Mouse (Mus musculus) liver, embryonic 15.5 days (tissue): ENCODE data around the gene Ddost. TPM values are rescaled to one million over a fixed set of nuclear protein-coding genes. Genes with fewer than 3 reads are reported as not detected.
A peak's percentile ranks its signal among the peaks of the same experiment; 100 is the strongest.
"Not testable (repeated sequence)": the region's sequence is repeated elsewhere in the genome, so short reads cannot be mapped to it uniquely, and the experiment has no call there.

ENCODE experiments used
- ATAC-seq: fragments of 200-750 bp; cut with Nextera tagmentation; 2 replicates; pipeline ENCODE4 v1.8.0; 2017; ENCODE audit warnings: moderate number of reproducible peaks, mild to moderate bottlenecking, moderate library complexity; ENCODE audit not compliant: insufficient read depth
- H3K27ac ChIP-seq: fragments of 300-500 bp; sonication (generic); replicated peaks from 2 replicates; pipeline ENCODE4 v1.5.1; 2015; ENCODE audit warnings: mild to moderate bottlenecking, inconsistent platforms
- H3K27me3 ChIP-seq: fragments of 300-500 bp; sonication (generic); 2 replicates; pipeline ENCODE4 v1.6.1; 2015; ENCODE audit warnings: mild to moderate bottlenecking, inconsistent platforms
- H3K36me3 ChIP-seq: fragments of 300-500 bp; sonication (generic); replicated peaks from 2 replicates; pipeline ENCODE4 v1.6.1; 2015; ENCODE audit warnings: moderate library complexity, mild to moderate bottlenecking, inconsistent platforms
- H3K4me1 ChIP-seq: fragments of 300-500 bp; sonication (generic); replicated peaks from 2 replicates; pipeline ENCODE4 v1.6.1; 2015; ENCODE audit warnings: inconsistent platforms
- H3K4me2 ChIP-seq: fragments of 300-500 bp; sonication (generic); 2 replicates; pipeline ENCODE4 v1.6.1; 2015; ENCODE audit warnings: moderate library complexity, mild to moderate bottlenecking, inconsistent platforms
- H3K4me3 ChIP-seq: fragments of 300-500 bp; sonication (generic); replicated peaks from 2 replicates; pipeline ENCODE4 v1.5.1; 2015; ENCODE audit warnings: mild to moderate bottlenecking, inconsistent platforms
- H3K9ac ChIP-seq: fragments of 300-500 bp; sonication (generic); 2 replicates; pipeline ENCODE4 v1.6.1; 2015; ENCODE audit warnings: moderate library complexity, mild to moderate bottlenecking, inconsistent platforms
- H3K9me3 ChIP-seq: fragments of 300-500 bp; sonication (generic); replicated peaks from 2 replicates; pipeline ENCODE4 v1.6.1; 2016; ENCODE audit warnings: inconsistent platforms
- WGBS: fragments of 180-500 bp; shearing (Covaris S2); methylation state at CpG from one replicate; pipeline ENCODE4 v1.1.7; 2015; ENCODE audit warnings: mixed read lengths; ENCODE audit not compliant: insufficient replicate concordance; 5-methylcytosine and 5-hydroxymethylcytosine counted together
- polyA plus RNA-seq: library from polyadenylated mRNA; unstranded; fragments of >200 nt; fragmentation: Nextera tagmentation; extraction: Ambion mirVana; gene quantifications from 2 replicates; pipeline ENCODE4 v1.2.1, GENCODE M21; 2015

The Ddost gene
- polyA plus RNA-seq, 1 experiment from 2014 or later, result 173 TPM

DNA sequence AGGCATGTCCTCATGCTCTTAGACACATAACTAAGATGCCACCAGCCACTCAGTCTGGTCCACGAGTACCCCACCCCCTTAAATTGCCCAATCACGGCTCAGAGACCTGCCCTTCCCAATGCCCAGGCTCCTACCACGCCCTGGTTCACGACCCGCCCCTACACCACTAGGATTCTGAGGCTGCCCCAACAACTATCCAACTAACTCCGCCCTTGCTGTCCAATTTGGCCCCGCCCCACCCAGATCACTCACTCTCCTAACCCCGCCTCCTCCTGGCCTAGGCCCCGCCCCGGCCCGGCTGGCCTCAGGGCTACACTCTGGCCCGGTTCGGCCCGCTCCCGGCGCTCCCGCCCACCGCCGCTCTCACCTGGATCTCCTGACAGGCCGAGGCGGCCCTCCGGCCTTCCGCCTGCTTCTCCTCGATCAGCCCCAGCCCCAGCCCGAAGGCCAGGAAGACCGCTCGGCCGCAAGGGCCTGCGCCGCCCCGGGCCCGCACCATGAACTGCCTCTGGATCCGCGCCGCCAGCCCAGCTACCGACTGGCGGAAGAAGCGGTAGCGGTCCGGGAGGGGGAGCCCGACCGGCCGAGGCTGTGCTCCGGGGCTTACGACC, 21.0 kb downstream of the Ddost start:
- under 1% methylated on average over 45 of the region's 45 CpGs for WGBS
- peak; percentile 92 for ATAC-seq
- Histone ChIP-seq H3K27me3 (peaks cover 8% of the 10 kb centered on the region), H3K4me1 (peaks cover 40% of the 10 kb centered on the region), H3K9ac (peak overlapping the region; percentile 95), H3K27ac (peak overlapping the region; percentile 98), H3K4me2 (peak overlapping the region; percentile 91), H3K4me3 (peak overlapping the region; percentile 91), H3K9me3 (no peaks in the 10 kb centered on the region), H3K36me3 (no peaks in the 10 kb centered on the region)

DNA sequence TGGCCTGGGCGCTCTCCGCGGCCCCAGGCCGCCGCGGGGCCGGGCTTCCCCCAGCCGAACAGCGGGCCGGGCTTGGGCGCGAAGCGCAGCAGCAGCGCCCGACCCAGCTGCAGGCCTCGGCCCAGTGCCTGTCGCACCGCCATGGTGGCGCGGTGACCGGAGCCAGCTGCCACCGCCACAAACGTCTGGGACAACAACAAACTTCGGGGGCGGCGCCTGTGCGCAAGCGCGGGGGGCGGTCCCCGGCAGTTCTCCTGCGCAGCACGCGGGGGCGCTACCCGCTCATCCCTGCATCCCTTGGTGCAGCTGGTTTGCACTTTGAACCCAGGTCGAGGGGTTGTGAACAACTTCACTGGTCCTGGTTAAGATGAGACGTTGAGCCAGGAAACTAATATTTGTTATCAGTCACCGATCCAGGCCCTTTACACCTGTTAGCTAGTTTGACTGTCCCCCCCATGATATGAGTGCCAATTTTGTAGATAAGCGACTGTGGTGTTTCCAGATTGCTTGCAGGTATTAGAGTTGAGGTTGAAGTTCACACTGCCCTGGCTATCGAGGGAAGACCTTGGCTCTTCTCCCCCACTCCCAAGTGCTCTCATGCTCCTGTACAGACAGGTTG, 21.7 kb downstream of the Ddost start, which contains the start of gene Pink1:
Pink1 (minus strand) TSS at position 231 of the 619 bp plus-strand sequence.
- Histone ChIP-seq H3K36me3 (no peaks in the 10 kb centered on the region), H3K27me3 (peaks cover 14% of the 10 kb centered on the region), H3K9ac (peak within 1 kb of the TSS; percentile 95), H3K4me2 (peak within 1 kb of the TSS; percentile 91), H3K4me1 (peaks cover 35% of the 10 kb centered on the region), H3K27ac (peak within 1 kb of the TSS; percentile 98), H3K4me3 (peak within 1 kb of the TSS; percentile 91), H3K9me3 (no peaks in the 10 kb centered on the region)
- ATAC-seq, result peak; percentile 66
- WGBS, result 3% methylated on average over 41 of the region's 41 CpGs

DNA sequence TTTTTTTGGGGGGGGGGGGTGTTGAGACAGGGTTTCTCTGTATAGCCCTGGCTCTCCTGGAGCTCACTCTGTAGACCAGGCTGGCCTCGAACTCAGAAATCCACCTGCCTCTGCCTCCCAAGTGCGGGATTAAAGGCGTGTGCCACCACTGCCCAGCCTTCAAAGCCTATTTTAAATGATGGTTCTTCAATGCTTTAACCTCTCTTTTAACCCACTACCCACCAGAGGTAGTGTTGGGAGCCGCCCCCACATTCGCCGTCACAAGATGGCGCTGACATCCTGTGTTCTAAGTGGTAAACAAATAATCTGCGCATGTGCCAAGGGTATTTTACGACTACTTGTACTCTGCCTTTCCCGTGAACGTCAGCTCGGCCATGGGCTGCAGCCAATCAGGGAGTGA, 22.6 kb downstream of the Ddost start:
- Histone ChIP-seq H3K4me3 (0 out of 2 replicates have a peak overlapping the region, but pooled peaks have one; percentile 7), H3K27me3 (peaks cover 22% of the 10 kb centered on the region), H3K4me1 (peaks cover 35% of the 10 kb centered on the region), H3K4me2 (peak overlapping the region; percentile 91; the same call in 1 of the 2 replicates), H3K27ac (peak overlapping the region; percentile 98)
- not testable (repeated sequence) for ATAC-seq, H3K9me3 ChIP-seq, H3K36me3 ChIP-seq, H3K9ac ChIP-seq
- WGBS, result 64% methylated on average over 8 of the region's 12 CpGs

DNA sequence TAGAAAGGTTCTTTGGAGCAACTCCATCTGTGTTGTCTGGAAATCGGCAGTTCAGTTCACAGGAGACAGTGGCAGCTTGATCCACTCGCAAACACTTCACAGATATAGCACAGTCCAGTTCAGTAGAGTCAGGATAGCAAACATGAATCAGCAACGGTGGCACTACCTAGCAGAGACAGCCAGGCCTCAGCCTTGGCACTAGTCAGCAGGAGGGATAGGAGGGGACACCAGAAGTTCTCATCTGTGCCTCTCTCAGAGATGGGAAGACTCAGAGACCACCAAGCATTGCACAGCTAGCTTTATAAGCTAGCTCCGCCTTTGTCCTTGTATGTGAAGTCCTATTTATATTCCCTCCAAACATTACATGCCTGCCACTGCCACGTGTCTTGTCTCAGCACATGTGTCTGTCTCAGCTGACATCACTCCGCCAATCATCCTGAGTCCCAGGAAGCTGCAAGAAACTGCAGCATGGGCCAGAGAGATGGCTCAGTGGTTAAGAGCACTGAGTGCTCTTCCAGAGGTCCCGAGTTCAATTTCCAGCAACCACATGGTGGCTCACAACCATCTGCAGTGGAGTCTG, 23.5 kb downstream of the Ddost start:
- Histone ChIP-seq H3K9ac (peak overlapping the region; percentile 43; the same call in 1 of the 2 replicates), H3K27me3 (peaks cover 22% of the 10 kb centered on the region), H3K4me1 (peaks cover 35% of the 10 kb centered on the region), H3K9me3 (no peaks in the 10 kb centered on the region), H3K36me3 (no peaks in the 10 kb centered on the region), H3K4me3 (peak overlapping the region; percentile 53), H3K4me2 (peak overlapping the region; percentile 51), H3K27ac (peak overlapping the region; percentile 69)
- WGBS, result 52% methylated on average over 7 of the region's 7 CpGs
- ATAC-seq, result no peak

DNA sequence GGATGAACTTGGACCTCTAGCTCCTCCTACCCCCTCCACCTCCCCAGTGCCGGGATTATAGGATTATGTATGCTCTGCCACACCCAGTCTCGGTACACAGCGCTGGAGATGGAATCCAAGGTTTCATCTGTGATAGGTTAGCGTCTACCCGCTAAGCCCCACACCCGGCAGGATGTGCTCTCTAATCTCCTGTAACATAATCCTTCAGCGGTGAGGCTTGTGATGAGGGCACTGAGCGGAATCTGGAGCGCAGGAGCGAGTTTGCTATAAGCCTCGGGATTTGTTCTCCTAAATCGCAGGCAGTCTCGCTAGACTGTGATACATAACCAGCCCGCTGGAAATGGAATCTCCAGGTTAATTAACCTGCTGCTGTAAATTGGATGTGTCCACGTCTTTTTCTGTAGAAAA, 25.7 kb downstream of the Ddost start:
- no peak overlapping the region for H3K4me2 ChIP-seq
- peaks cover 20% of the 10 kb centered on the region for H3K4me1 ChIP-seq
- no peaks in the 10 kb centered on the region for H3K36me3 ChIP-seq
- H3K27ac ChIP-seq, result no peak overlapping the region
- H3K27me3 ChIP-seq, result peaks cover 22% of the 10 kb centered on the region
- H3K4me3 ChIP-seq, result no peak overlapping the region
- ATAC-seq, result no peak
- no peak overlapping the region for H3K9ac ChIP-seq
- WGBS, result 24% methylated on average over 15 of the region's 15 CpGs
- H3K9me3 ChIP-seq, result no peaks in the 10 kb centered on the region

DNA sequence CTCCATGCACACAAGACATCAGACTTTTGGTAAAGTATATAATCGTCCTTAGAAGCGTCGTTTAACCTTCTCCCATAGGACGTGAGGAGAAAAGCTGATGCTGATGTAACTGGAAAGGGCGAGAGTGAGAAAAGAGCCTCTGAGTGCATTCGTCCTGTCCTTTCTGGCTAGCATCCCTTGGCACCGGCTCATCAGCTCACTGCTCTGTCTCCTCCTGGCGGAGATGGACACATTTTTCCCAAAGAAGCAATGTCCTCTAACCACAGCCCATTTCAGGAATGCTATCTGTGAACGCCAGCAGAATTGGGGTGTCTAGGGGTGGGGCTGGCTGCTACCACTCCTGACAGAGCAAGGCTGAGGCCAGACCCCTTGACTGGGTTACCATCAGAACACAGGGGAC, 27.1 kb downstream of the Ddost start:
- H3K27ac ChIP-seq, result no peak overlapping the region

DNA sequence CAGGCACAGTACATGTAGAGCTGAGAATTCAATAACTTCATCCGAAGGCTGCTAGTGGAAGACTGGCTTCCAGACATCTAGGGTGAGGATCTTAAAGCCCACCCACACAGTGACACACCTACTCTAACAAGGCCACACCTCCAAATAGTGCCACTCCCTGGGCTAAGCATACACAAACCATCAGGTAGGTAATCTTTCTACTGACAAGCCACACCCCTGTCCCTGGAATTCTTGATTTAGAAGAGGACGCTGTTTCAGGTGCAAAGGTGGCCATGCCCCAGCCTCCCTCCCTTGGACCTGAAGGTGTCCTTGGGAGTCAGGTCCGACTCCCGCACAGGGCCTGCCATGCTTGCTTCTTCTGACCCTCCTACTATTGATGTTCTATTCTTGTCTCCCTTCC, 28.6 kb downstream of the Ddost start:
- H3K36me3 ChIP-seq, result no peaks in the 10 kb centered on the region
- no peak overlapping the region for H3K9ac ChIP-seq
- no peaks in the 10 kb centered on the region for H3K9me3 ChIP-seq
- no peak overlapping the region for H3K4me3 ChIP-seq
- WGBS, result 72% methylated on average over 4 of the region's 4 CpGs
- peaks cover 22% of the 10 kb centered on the region for H3K27me3 ChIP-seq
- ATAC-seq, result no peak
- peaks cover 10% of the 10 kb centered on the region; the same call in 1 of the 2 replicates for H3K4me1 ChIP-seq
- no peak overlapping the region for H3K27ac ChIP-seq
- no peak overlapping the region for H3K4me2 ChIP-seq

More for the DNA sequence above, 27.1 kb downstream of the Ddost start:
- no peak overlapping the region for H3K4me3 ChIP-seq
- H3K9ac ChIP-seq, result no peak overlapping the region
- H3K4me1 ChIP-seq, result peaks cover 7% of the 10 kb centered on the region
- H3K9me3 ChIP-seq, result no peaks in the 10 kb centered on the region
- ATAC-seq, result no peak
- H3K4me2 ChIP-seq, result no peak overlapping the region
- H3K27me3 ChIP-seq, result peaks cover 22% of the 10 kb centered on the region
- no peaks in the 10 kb centered on the region for H3K36me3 ChIP-seq
- 63% methylated on average over 9 of the region's 9 CpGs for WGBS

DNA sequence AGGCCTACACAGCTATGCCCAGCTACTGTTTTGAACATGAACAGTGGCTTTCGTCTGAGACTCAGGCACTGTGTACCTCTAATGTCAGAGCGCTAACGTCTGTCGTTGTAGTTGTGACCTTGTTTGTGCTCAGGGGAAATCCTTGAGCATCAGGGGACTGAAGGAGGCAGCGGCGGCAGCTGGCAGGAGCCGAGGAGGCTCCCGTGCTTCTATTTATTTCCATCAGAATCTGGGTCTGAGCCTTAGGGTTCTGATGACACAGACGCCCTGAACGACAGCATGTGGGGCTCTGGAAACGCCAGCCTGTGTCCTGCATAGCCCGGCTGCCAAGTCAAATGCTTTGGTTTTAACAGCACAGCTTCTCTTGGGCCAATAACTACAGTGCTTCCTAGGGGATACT, 30.5 kb downstream of the Ddost start:
- 73% methylated on average over 12 of the region's 12 CpGs for WGBS
- no peak for ATAC-seq
- H3K36me3 ChIP-seq, result no peaks in the 10 kb centered on the region
- peaks cover 19% of the 10 kb centered on the region for H3K27me3 ChIP-seq
- H3K9me3 ChIP-seq, result no peaks in the 10 kb centered on the region
- no peak overlapping the region for H3K4me3 ChIP-seq
- H3K4me1 ChIP-seq, result peaks cover 9% of the 10 kb centered on the region; the same call in 1 of the 2 replicates
- no peak overlapping the region for H3K4me2 ChIP-seq
- no peak overlapping the region for H3K9ac ChIP-seq
- no peak overlapping the region for H3K27ac ChIP-seq

DNA sequence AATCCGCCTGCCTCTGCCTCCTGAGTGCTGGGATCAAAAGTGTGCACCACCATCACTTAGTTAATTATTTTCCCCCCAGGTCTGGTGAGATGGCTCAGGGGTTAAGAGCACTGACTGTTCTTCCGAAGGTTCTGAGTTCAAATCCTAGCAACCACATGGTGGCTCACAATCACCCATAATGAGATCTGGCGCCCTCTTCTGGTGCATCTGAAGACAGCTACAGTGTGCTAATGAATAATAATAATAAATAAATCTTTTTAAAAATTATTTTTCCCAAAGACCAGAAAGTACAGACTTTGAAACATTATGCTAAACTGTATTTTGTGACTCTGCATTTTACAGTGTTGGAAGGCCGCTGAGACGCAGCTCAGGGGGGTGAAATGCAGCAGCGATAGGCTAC, 31.1 kb downstream of the Ddost start:
- Histone ChIP-seq H3K36me3 (no peaks in the 10 kb centered on the region), H3K27me3 (peaks cover 13% of the 10 kb centered on the region), H3K4me3 (no peak overlapping the region), H3K9me3 (no peaks in the 10 kb centered on the region), H3K27ac (no peak overlapping the region), H3K9ac (no peak overlapping the region), H3K4me2 (no peak overlapping the region), H3K4me1 (peaks cover 9% of the 10 kb centered on the region; the same call in 1 of the 2 replicates)
- no peak for ATAC-seq
- WGBS, result 75% methylated on average over 6 of the region's 6 CpGs

DNA sequence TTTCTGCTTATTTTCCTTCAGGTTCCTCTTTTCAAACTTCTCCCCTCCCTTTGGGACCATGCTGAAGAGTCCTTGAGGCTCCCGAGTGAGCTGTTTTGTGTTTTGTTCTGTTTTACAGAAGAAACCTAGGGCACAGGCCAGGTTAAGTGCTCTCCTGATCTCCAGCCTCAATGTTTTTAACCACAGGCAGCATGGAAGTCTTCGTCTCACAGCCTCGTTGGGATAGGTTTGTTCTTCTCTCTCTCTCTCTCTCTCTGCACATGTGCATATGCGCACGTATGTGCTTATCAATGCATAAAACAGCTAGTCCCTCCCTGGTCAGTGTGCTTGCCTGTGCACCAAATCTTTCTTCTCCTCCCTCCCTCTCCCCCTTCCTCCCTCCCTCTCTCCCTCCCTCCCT, 32.3 kb downstream of the Ddost start:
- Histone ChIP-seq H3K27me3 (0 out of 2 replicates have a peak, but pooled peaks cover 2% of the 10 kb centered on the region), H3K9me3 (no peaks in the 10 kb centered on the region), H3K4me1 (peaks cover 12% of the 10 kb centered on the region; the same call in 1 of the 2 replicates), H3K4me3 (no peak overlapping the region), H3K9ac (no peak overlapping the region), H3K36me3 (no peaks in the 10 kb centered on the region), H3K27ac (no peak overlapping the region), H3K4me2 (no peak overlapping the region)
- no peak for ATAC-seq
- WGBS, result 30% methylated on average over 5 of the region's 5 CpGs

DNA sequence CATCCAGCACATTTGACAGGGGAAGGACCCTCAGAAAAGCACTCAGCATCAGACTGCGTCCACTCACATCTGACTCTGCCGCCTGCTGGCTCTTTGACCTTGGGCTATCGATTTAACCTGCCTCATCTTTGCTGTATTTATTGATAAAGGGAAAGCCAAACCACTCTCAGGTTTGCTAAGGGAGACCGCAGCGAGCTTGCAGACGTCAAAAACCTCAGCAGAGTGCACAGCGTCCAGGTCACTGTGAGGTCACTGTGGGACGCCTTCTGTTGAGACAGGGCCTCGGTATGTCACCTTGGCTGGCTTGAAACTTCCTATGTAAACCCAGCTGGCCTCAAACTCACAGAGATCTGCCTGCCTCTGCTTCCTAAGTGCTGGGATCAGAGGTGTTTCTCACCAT, 32.8 kb downstream of the Ddost start:
- Histone ChIP-seq H3K9me3 (no peaks in the 10 kb centered on the region), H3K9ac (no peak overlapping the region), H3K36me3 (no peaks in the 10 kb centered on the region), H3K4me1 (peaks cover 15% of the 10 kb centered on the region; the same call in 1 of the 2 replicates), H3K4me3 (no peak overlapping the region), H3K27ac (no peak overlapping the region), H3K4me2 (no peak overlapping the region), H3K27me3 (no peaks in the 10 kb centered on the region)
- WGBS, result 59% methylated on average over 9 of the region's 9 CpGs
- no peak for ATAC-seq
